Mouse (Mus musculus) spleen, adult 10 weeks (tissue): ENCODE measurements around the gene Mup13. TPM values are rescaled to one million over a fixed set of nuclear protein-coding genes. Genes with fewer than 3 reads are reported as not detected.

ENCODE experiments used
- polyA plus RNA-seq: library from polyadenylated mRNA; stranded (reverse); fragments of 350-450 nt; fragmentation: Illumina TruSeq; extraction: RNeasy Lipid Tissue Mini Kit (QIAGEN cat#74804); gene quantifications from one replicate; pipeline ENCODE4 v1.2.3, GENCODE M21; 2015; ENCODE audit warnings: low replicate concordance; ENCODE audit not compliant: insufficient read depth

Mup13 gene
- not detected for polyA plus RNA-seq

DNA sequence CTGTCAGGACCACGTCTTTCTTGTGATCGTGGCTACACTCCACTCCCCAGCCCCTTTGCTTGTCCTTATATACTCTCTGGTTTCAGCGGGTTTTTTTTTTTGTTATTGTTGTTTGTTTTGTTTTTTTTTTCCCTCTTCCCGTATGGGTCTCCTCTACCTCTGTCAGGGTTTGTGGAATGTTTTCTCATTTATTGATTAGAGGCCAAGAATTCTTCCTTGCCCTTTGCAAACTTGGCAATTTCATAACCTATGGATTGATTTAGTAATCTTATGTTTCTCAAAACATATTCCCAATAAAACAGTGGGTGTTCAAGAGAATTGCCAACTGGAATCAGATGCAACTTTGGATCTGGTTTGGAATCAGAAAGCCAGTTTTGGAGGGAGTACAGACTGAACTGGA is at the start of gene Mup13:
Gene Mup13 (minus strand): TSS at position 101 of the 400 bp plus-strand sequence.

Other genes starting within 250 kb of the Mup13 start
- gene Mup14, start 75.7 kb upstream of the Mup13 start, polyA plus RNA-seq = not detected
- not detected for gene Mup15, start 211.5 kb upstream of the Mup13 start, polyA plus RNA-seq